Mouse (Mus musculus): ENCODE measurements around the gene Ddah2. TPM values are rescaled to one million over a fixed set of nuclear protein-coding genes. Genes with fewer than 3 reads are reported as not detected.

Gene Ddah2
- polyA plus RNA-seq, 1 experiment, result 54.0 TPM

GRCm38 (mm10) chr17:35088825-35089644, 30.2 kb downstream of the Ddah2 start, which contains the start of gene Abhd16a:
Gene Abhd16a (plus strand): TSS chr17:35089263.
- H3K27me3 ChIP-seq (ENCODE audit: control insufficient read depth, insufficient read depth, low read length), result no peaks in the 10 kb centered on the region; the same call in 1 of the 2 replicates
- peak; percentile 93 for DNase-seq
- peak within 1 kb of the TSS; percentile 69 for H3K4me3 ChIP-seq (ENCODE audit: control insufficient read depth, insufficient read depth, low read length)
- WGBS, result 2% methylated on average over 58 of the region's 67 CpGs
- H3K4me1 ChIP-seq (replicated peaks; ENCODE audit: control insufficient read depth, insufficient read depth, low read length), result peaks cover 9% of the 10 kb centered on the region
- peaks cover 8% of the 10 kb centered on the region for H3K36me3 ChIP-seq (ENCODE audit: control insufficient read depth, insufficient read depth, low read length)
- TF ChIP-seq CTCF (IDR thresholded peaks at IDR 0.05; ENCODE audit: borderline replicate concordance, control insufficient read depth, extremely low read depth, insufficient read depth, low read length, poor library complexity) (no peak), POLR2A (IDR thresholded peaks at IDR 0.05; ENCODE audit: control insufficient read depth, extremely low read depth, insufficient read depth, low read length, poor library complexity) (peak; percentile 29; the same call in 1 of the 2 replicates)
- H3K27ac ChIP-seq (ENCODE audit: control insufficient read depth, insufficient read depth, low read length), result no peak within 1 kb of the TSS

- DNase-seq, result no peak
- no peaks in the 10 kb centered on the region for H3K27me3 ChIP-seq (ENCODE audit: control insufficient read depth, insufficient read depth, low read length)
- peaks cover 18% of the 10 kb centered on the region for H3K36me3 ChIP-seq (ENCODE audit: control insufficient read depth, insufficient read depth, low read length)
- H3K4me3 ChIP-seq (ENCODE audit: control insufficient read depth, insufficient read depth, low read length), result peak overlapping the region; percentile 5; the same call in 1 of the 2 replicates
- no peak for TF ChIP-seq CTCF (IDR thresholded peaks at IDR 0.05; ENCODE audit: borderline replicate concordance, control insufficient read depth, extremely low read depth, insufficient read depth, low read length, poor library complexity)
- TF ChIP-seq POLR2A (IDR thresholded peaks at IDR 0.05; ENCODE audit: control insufficient read depth, extremely low read depth, insufficient read depth, low read length, poor library complexity), result no peak
- WGBS, result 71% methylated on average over 8 of the region's 8 CpGs
- H3K27ac ChIP-seq (ENCODE audit: control insufficient read depth, insufficient read depth, low read length), result no peak overlapping the region
- peaks cover 9% of the 10 kb centered on the region for H3K4me1 ChIP-seq (replicated peaks; ENCODE audit: control insufficient read depth, insufficient read depth, low read length)
Measured at GRCm38 (mm10) chr17:35090166-35090932, 31.5 kb downstream of the Ddah2 start.

GRCm38 (mm10) chr17:35092403-35093198, 33.8 kb downstream of the Ddah2 start:
- 79% methylated on average over 14 of the region's 14 CpGs for WGBS
- no peaks in the 10 kb centered on the region for H3K27me3 ChIP-seq (ENCODE audit: control insufficient read depth, insufficient read depth, low read length)
- DNase-seq, result no peak
- H3K4me1 ChIP-seq (replicated peaks; ENCODE audit: control insufficient read depth, insufficient read depth, low read length), result peaks cover 9% of the 10 kb centered on the region
- no peak for TF ChIP-seq CTCF (IDR thresholded peaks at IDR 0.05; ENCODE audit: borderline replicate concordance, control insufficient read depth, extremely low read depth, insufficient read depth, low read length, poor library complexity)
- no peak for TF ChIP-seq POLR2A (IDR thresholded peaks at IDR 0.05; ENCODE audit: control insufficient read depth, extremely low read depth, insufficient read depth, low read length, poor library complexity)
- H3K4me3 ChIP-seq (ENCODE audit: control insufficient read depth, insufficient read depth, low read length), result no peak overlapping the region
- H3K36me3 ChIP-seq (ENCODE audit: control insufficient read depth, insufficient read depth, low read length), result peaks cover 34% of the 10 kb centered on the region
- no peak overlapping the region for H3K27ac ChIP-seq (ENCODE audit: control insufficient read depth, insufficient read depth, low read length)

GRCm38 (mm10) chr17:35094475-35095365, 35.9 kb downstream of the Ddah2 start:
- TF ChIP-seq POLR2A (IDR thresholded peaks at IDR 0.05; ENCODE audit: control insufficient read depth, extremely low read depth, insufficient read depth, low read length, poor library complexity) (no peak), CTCF (IDR thresholded peaks at IDR 0.05; ENCODE audit: borderline replicate concordance, control insufficient read depth, extremely low read depth, insufficient read depth, low read length, poor library complexity) (no peak)
- peaks cover 9% of the 10 kb centered on the region for H3K4me1 ChIP-seq (replicated peaks; ENCODE audit: control insufficient read depth, insufficient read depth, low read length)
- peaks cover 47% of the 10 kb centered on the region for H3K36me3 ChIP-seq (ENCODE audit: control insufficient read depth, insufficient read depth, low read length)
- no peak overlapping the region for H3K27ac ChIP-seq (ENCODE audit: control insufficient read depth, insufficient read depth, low read length)
- no peak for DNase-seq
- no peaks in the 10 kb centered on the region for H3K27me3 ChIP-seq (ENCODE audit: control insufficient read depth, insufficient read depth, low read length)
- no peak overlapping the region for H3K4me3 ChIP-seq (ENCODE audit: control insufficient read depth, insufficient read depth, low read length)
- 91% methylated on average over 15 of the region's 15 CpGs for WGBS

- Histone ChIP-seq H3K27ac (ENCODE audit: control insufficient read depth, insufficient read depth, low read length) (no peak overlapping the region), H3K27me3 (ENCODE audit: control insufficient read depth, insufficient read depth, low read length) (no peaks in the 10 kb centered on the region), H3K4me3 (ENCODE audit: control insufficient read depth, insufficient read depth, low read length) (no peak overlapping the region), H3K36me3 (ENCODE audit: control insufficient read depth, insufficient read depth, low read length) (peaks cover 61% of the 10 kb centered on the region), H3K4me1 (replicated peaks; ENCODE audit: control insufficient read depth, insufficient read depth, low read length) (no peaks in the 10 kb centered on the region)
- DNase-seq, result no peak
- no peak for TF ChIP-seq POLR2A (IDR thresholded peaks at IDR 0.05; ENCODE audit: control insufficient read depth, extremely low read depth, insufficient read depth, low read length, poor library complexity)
- TF ChIP-seq CTCF (IDR thresholded peaks at IDR 0.05; ENCODE audit: borderline replicate concordance, control insufficient read depth, extremely low read depth, insufficient read depth, low read length, poor library complexity), result no peak
- WGBS, result 97% methylated on average over 12 of the region's 12 CpGs
Measured at GRCm38 (mm10) chr17:35096597-35096996, 37.8 kb downstream of the Ddah2 start.
